Mouse (Mus musculus) lung, postnatal 0 days (tissue): ENCODE results near the gene Cyb5b. TPM values are rescaled to one million over a fixed set of nuclear protein-coding genes. Genes with fewer than 3 reads are reported as not detected.

Source experiments
- ATAC-seq: fragments of 200-750 bp; cut with Nextera tagmentation; 2 replicates; pipeline ENCODE4 v1.8.0; 2017; ENCODE audit warnings: moderate library complexity
- DNase-seq: peaks from one replicate; pipeline ENCODE4 v3.0.0-alpha.2; 2016; ENCODE audit warnings: low spot score
- H3K27ac ChIP-seq: fragments of 300-500 bp; sonication (generic); 2 replicates; pipeline ENCODE4 v1.5.1; 2014; ENCODE audit warnings: antibody characterized with exemption, mild to moderate bottlenecking, low read length, mixed read lengths
- H3K27me3 ChIP-seq: fragments of 300-500 bp; sonication (generic); replicated peaks from 2 replicates; pipeline ENCODE4 v1.6.1; 2014; ENCODE audit warnings: low read length, mixed read lengths; ENCODE audit not compliant: insufficient read depth
- H3K36me3 ChIP-seq: fragments of 300-500 bp; sonication (generic); 2 replicates; pipeline ENCODE4 v1.6.1; 2014; ENCODE audit warnings: low read length, mixed read lengths; ENCODE audit not compliant: insufficient read depth
- H3K4me1 ChIP-seq: fragments of 300-500 bp; sonication (generic); 2 replicates; pipeline ENCODE4 v1.6.1; 2014; ENCODE audit warnings: antibody characterized with exemption, low read depth, low read length, mixed read lengths; ENCODE audit not compliant: insufficient read depth
- H3K4me2 ChIP-seq: fragments of 300-500 bp; sonication (generic); replicated peaks from 2 replicates; pipeline ENCODE4 v1.6.1; 2014; ENCODE audit warnings: low read depth, mild to moderate bottlenecking, low read length, moderate library complexity, mixed read lengths
- H3K4me3 ChIP-seq: fragments of 300-500 bp; sonication (generic); 2 replicates; pipeline ENCODE4 v1.5.1; 2014; ENCODE audit warnings: low read depth, low read length
- H3K9ac ChIP-seq: fragments of 300-500 bp; sonication (generic); replicated peaks from 2 replicates; pipeline ENCODE4 v1.6.1; 2014; ENCODE audit warnings: low read depth, mild to moderate bottlenecking
- H3K9me3 ChIP-seq: fragments of 300-500 bp; sonication (generic); 2 replicates; pipeline ENCODE4 v1.6.1; 2016; ENCODE audit warnings: low read length, mixed read lengths
- CTCF ChIP-seq: IDR thresholded peaks from 2 replicates; pipeline ENCODE4 v1.5.1; 2016; ENCODE audit warnings: antibody characterized with exemption, mild to moderate bottlenecking
- EP300 ChIP-seq: IDR thresholded peaks from 2 replicates; pipeline ENCODE4 v1.6.1; 2016; ENCODE audit warnings: antibody characterized with exemption, mild to moderate bottlenecking, control low read depth
- WGBS: fragments of 180-500 bp; shearing (Covaris S2); extraction: QIAGEN DNeasy Blood & Tissue Kit; methylation state at CpG from one replicate; pipeline ENCODE4 v1.1.7; 2014; 5-methylcytosine and 5-hydroxymethylcytosine counted together
- polyA plus RNA-seq: library from polyadenylated mRNA; unstranded; fragments of >200 nt; fragmentation: Nextera tagmentation; extraction: Ambion mirVana; gene quantifications from 2 replicates; pipeline ENCODE4 v1.2.1, GENCODE M21; 2015

Gene Cyb5b
- polyA plus RNA-seq, 1 experiment from 2014 or later, result 58.4 TPM

DNA sequence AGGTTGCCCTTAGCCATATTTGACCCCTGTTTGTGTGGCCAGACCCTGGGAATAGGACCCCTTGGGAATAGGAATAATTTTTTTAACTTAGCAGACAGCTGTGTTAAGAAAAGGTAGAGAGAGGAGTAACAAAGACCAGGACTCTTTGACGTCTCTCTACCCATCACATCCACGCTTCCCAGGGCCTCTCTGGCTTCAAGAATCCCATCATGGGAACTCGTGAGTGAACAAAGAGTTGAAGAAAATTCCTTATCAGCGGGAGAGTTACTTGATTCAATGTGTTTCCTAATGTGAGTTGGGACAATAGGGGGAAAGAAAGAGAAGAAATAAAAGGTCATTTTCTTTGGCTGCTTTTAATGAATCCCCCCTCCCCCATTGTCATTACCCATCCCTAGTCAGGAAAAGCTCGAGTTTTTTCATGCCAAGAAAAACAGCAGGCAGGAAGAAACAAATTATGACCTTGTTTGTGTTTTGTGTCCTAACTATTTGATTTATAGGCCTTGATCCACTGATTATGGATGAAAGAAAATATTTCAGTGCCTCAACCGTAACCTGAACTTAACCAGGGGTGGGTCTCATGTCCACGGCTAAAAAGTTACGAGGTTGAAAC lies 14.3 kb upstream of the Cyb5b start:
- Histone ChIP-seq H3K9me3 (no peaks in the 10 kb centered on the region), H3K27me3 (no peaks in the 10 kb centered on the region), H3K27ac (0 out of 2 replicates have a peak overlapping the region, but pooled peaks have one; percentile 14), H3K4me2 (no peak overlapping the region), H3K36me3 (no peaks in the 10 kb centered on the region), H3K4me3 (no peak overlapping the region), H3K9ac (no peak overlapping the region), H3K4me1 (peaks cover 8% of the 10 kb centered on the region; the same call in 1 of the 2 replicates)
- WGBS, result 39% methylated on average over 8 of the region's 8 CpGs
- no peak for DNase-seq
- no peak for ATAC-seq
- TF ChIP-seq EP300, result no peak
- TF ChIP-seq CTCF, result no peak

- Histone ChIP-seq H3K9me3 (no peaks in the 10 kb centered on the region), H3K27me3 (no peaks in the 10 kb centered on the region), H3K4me1 (peaks cover 8% of the 10 kb centered on the region; the same call in 1 of the 2 replicates), H3K27ac (no peak overlapping the region), H3K4me2 (no peak overlapping the region), H3K36me3 (no peaks in the 10 kb centered on the region), H3K4me3 (no peak overlapping the region), H3K9ac (no peak overlapping the region)
- no peak for TF ChIP-seq CTCF
- no peak for TF ChIP-seq EP300
- 68% methylated on average over 6 of the region's 6 CpGs for WGBS
- DNase-seq, result peak; percentile 41
- ATAC-seq, result no peak
Observed at GRCm38 (mm10) chr8:107137591-107137990, 12.8 kb upstream of the Cyb5b start.

DNA sequence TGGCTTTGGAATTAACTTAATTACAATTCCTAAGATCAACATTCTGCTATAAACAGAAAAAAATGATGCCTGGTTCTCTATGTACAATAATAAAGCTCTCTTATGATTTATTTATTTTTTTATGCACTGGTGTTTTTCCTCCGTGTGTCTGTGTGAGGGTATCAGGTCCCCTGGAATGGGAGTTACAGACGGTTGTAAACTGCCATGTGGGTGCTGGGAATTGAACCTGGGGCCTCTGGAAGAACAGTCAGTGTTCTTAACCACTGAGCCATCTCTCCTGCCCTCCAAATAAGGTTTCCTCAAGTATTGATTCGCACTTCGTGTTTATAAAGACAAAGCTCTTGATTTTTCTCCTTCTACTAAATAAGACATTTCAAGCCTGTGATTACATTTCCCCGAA lies 12.1 kb upstream of the Cyb5b start:
- Histone ChIP-seq H3K4me2 (no peak overlapping the region), H3K9ac (no peak overlapping the region), H3K27me3 (no peaks in the 10 kb centered on the region), H3K4me1 (peaks cover 8% of the 10 kb centered on the region; the same call in 1 of the 2 replicates), H3K36me3 (no peaks in the 10 kb centered on the region), H3K9me3 (no peaks in the 10 kb centered on the region), H3K4me3 (no peak overlapping the region), H3K27ac (no peak overlapping the region)
- TF ChIP-seq EP300, result no peak
- TF ChIP-seq CTCF, result no peak
- ATAC-seq (no peak), DNase-seq (no peak)
- 83% methylated on average over 5 of the region's 5 CpGs for WGBS

DNA sequence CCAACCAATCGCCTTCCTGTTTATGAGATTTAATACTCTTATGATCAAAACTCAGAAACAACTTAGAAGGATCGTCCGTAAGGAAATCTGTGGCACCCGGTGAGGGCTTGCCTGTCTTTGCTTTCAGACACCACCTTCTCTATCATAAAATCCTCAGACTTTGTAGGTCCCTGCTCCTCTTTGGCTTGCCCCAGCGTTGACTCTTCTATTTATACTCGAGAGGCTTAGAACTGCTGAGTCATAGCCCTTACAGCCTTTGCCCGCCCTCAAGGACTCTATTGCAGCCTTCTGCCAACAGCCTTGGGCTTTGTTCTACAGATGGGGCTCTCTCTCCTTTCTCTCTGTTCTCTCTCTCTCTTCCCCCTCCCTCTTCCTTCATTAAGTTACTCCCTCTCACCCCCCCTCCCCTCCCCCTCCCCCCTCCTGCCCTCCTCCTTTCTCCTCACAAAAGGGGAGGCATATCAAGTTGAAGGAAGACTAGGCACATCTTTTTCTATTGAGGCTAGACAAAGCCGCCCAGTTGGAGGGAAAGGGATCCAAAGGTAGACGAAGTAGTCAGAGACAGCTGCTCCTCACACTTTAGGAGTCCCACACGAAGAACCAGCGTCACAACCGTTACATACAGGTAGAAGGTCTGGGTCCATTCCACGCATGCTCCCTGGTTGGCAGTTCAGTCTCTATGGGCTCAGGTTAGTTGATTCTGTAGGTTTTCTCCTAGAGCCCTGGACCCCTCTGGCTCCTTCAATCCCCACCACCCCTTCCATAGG lies 10.6 kb upstream of the Cyb5b start:
- 47% methylated on average over 13 of the region's 13 CpGs for WGBS
- Histone ChIP-seq H3K9me3 (no peaks in the 10 kb centered on the region), H3K4me3 (no peak overlapping the region), H3K9ac (no peak overlapping the region), H3K4me2 (no peak overlapping the region), H3K27me3 (no peaks in the 10 kb centered on the region), H3K36me3 (no peaks in the 10 kb centered on the region), H3K27ac (peak overlapping the region; percentile 51; the same call in 1 of the 2 replicates), H3K4me1 (peaks cover 2% of the 10 kb centered on the region; the same call in 1 of the 2 replicates)
- peak; percentile 91 for DNase-seq
- TF ChIP-seq EP300, result peak; percentile 66
- no peak for TF ChIP-seq CTCF
- peak; percentile 96 for ATAC-seq

DNA sequence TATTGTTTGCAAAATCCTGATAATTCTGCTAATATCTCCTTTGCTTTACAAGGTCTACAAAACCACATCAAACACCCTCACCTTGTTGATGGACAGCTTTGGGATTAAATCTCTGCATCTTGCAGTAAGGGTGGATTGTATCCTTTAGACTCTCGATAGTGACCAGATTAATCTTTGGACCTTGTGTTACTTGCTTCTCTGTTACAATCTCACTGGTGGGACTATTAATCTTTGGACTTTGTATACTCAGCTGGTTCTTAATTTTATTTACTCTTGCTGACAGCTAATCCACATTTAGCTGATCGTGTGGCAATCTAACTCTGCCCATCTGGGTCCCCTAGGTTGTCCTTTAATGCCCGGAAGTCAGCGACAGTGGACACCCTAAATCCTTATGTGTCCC lies 7.9 kb upstream of the Cyb5b start:
- DNase-seq, result no peak
- H3K27ac ChIP-seq, result no peak overlapping the region

DNA sequence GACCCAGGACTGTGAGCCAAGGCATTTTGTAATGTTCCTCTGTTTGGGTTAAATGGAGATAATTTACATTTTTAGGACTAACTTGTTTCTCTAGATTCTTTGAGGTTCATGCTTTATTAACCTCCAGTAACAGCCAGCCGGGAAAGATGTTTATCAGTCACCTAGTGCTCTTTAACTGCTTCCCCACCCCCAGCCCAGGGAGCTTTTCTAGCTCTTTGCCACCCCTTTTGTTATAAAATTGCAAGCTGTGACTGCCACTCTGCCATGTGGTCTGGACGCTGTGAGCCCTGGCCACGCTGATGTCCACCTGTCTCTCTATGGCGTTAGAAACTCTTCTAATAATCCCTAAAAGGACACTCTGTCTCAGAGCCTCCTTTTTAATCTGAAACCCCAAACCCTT lies 6.9 kb upstream of the Cyb5b start:
- Histone ChIP-seq H3K36me3 (no peaks in the 10 kb centered on the region), H3K27me3 (no peaks in the 10 kb centered on the region), H3K9ac (no peak overlapping the region), H3K4me3 (no peak overlapping the region), H3K4me1 (peaks cover 2% of the 10 kb centered on the region; the same call in 1 of the 2 replicates), H3K27ac (no peak overlapping the region), H3K9me3 (no peaks in the 10 kb centered on the region), H3K4me2 (no peak overlapping the region)
- WGBS, result 52% methylated on average over 4 of the region's 4 CpGs
- ATAC-seq (no peak), DNase-seq (no peak)
- no peak for TF ChIP-seq EP300
- TF ChIP-seq CTCF, result no peak

More for the DNA sequence above, 7.9 kb upstream of the Cyb5b start:
- H3K4me2 ChIP-seq, result no peak overlapping the region
- TF ChIP-seq EP300 (no peak), CTCF (no peak)
- H3K9me3 ChIP-seq, result no peaks in the 10 kb centered on the region
- H3K36me3 ChIP-seq, result no peaks in the 10 kb centered on the region
- no peak overlapping the region for H3K9ac ChIP-seq
- ATAC-seq, result no peak
- H3K4me1 ChIP-seq, result peaks cover 2% of the 10 kb centered on the region; the same call in 1 of the 2 replicates
- H3K27me3 ChIP-seq, result no peaks in the 10 kb centered on the region
- 79% methylated on average over 4 of the region's 4 CpGs for WGBS
- H3K4me3 ChIP-seq, result no peak overlapping the region
